Mouse (Mus musculus) spleen, postnatal 36 days (tissue): ENCODE results near the gene Ccdc167.
"Not testable (repeated sequence)": the region's sequence is repeated elsewhere in the genome, so short reads cannot be mapped to it uniquely, and the experiment has no call there.

ENCODE experiments used
- DNase-seq, 2 experiments: peaks; one replicate each; pipeline ENCODE4 v3.0.0; 2022; ENCODE audit warnings: low spot score in 2 of 2, mixed read lengths in 1 of 2

Ccdc167 gene

GRCm38 (mm10) chr17:29719628-29720575, 3.1 kb upstream of the Ccdc167 start:
- no peak for DNase-seq

- no peak for DNase-seq
These were observed 1.8 kb upstream of the Ccdc167 start for GRCm38 (mm10) chr17:29718660-29719059.

GRCm38 (mm10) chr17:29713734-29714133, 3.1 kb downstream of the Ccdc167 start:
- not testable (repeated sequence) for DNase-seq

- no peak for DNase-seq
These were observed 4.3 kb downstream of the Ccdc167 start for GRCm38 (mm10) chr17:29712565-29712964.

GRCm38 (mm10) chr17:29711745-29712431, 5.0 kb downstream of the Ccdc167 start:
- DNase-seq = no peak

- no peak for DNase-seq
These were observed 5.6 kb downstream of the Ccdc167 start for GRCm38 (mm10) chr17:29711076-29711744.

- DNase-seq = no peak
These were observed 6.2 kb downstream of the Ccdc167 start for GRCm38 (mm10) chr17:29710562-29711044.

- DNase-seq = no peak
These were observed 8.1 kb downstream of the Ccdc167 start for GRCm38 (mm10) chr17:29708783-29709182.

- no peak for DNase-seq
These were observed 9.8 kb downstream of the Ccdc167 start for GRCm38 (mm10) chr17:29706981-29707545.

GRCm38 (mm10) chr17:29705881-29706280, 11.0 kb downstream of the Ccdc167 start:
- no peak for DNase-seq

GRCm38 (mm10) chr17:29704781-29705180, 12.1 kb downstream of the Ccdc167 start:
- DNase-seq = peak; percentile 40 to 52

GRCm38 (mm10) chr17:29702938-29703710, 13.7 kb downstream of the Ccdc167 start:
- DNase-seq = no peak

- DNase-seq = no peak
These were observed 16.3 kb downstream of the Ccdc167 start for GRCm38 (mm10) chr17:29700573-29700972.

GRCm38 (mm10) chr17:29698421-29698820, 18.4 kb downstream of the Ccdc167 start:
- DNase-seq = no peak

GRCm38 (mm10) chr17:29696940-29697339, 19.9 kb downstream of the Ccdc167 start:
- DNase-seq = no peak

GRCm38 (mm10) chr17:29694516-29694915, 22.3 kb downstream of the Ccdc167 start:
- DNase-seq = no peak

- no peak for DNase-seq
These were observed 23.3 kb downstream of the Ccdc167 start for GRCm38 (mm10) chr17:29693571-29693970.

- no peak for DNase-seq
These were observed 24.0 kb downstream of the Ccdc167 start for GRCm38 (mm10) chr17:29692827-29693226.

GRCm38 (mm10) chr17:29690257-29690656, 26.6 kb downstream of the Ccdc167 start:
- no peak for DNase-seq

GRCm38 (mm10) chr17:29688610-29689009, 28.2 kb downstream of the Ccdc167 start:
- no peak for DNase-seq

GRCm38 (mm10) chr17:29687373-29687772, 29.5 kb downstream of the Ccdc167 start:
- DNase-seq = no peak
